Mouse (Mus musculus) adrenal gland, postnatal 14 days (tissue): ENCODE results near the gene Mrpl24. TPM values are rescaled to one million over a fixed set of nuclear protein-coding genes. Genes with fewer than 3 reads are reported as not detected.
"Not testable (repeated sequence)": the region's sequence is repeated elsewhere in the genome, so short reads cannot be mapped to it uniquely, and the experiment has no call there.

Source experiments
- DNase-seq: peaks from one replicate; pipeline ENCODE4 v3.0.0; 2021; ENCODE audit warnings: mixed read lengths
- long read RNA-seq, 2 experiments: library from polyadenylated mRNA; stranded (forward); transcript quantifications; one replicate each; pipeline ENCODE4 v2.0.0; 2021
- total RNA-seq: library from RNA; stranded (reverse); gene quantifications from 2 replicates; pipeline ENCODE4 v1.2.3, GENCODE M21; 2021

Mrpl24 gene
- total RNA-seq: 115 and 119 TPM in 2 replicates
- long read RNA-seq, experiment 1, transcript Mrpl24-201 (6 exons, 1,226 nt): minor isoform, 20 of 254 reads
- long read RNA-seq, experiment 1, transcript Mrpl24-203 (5 exons, 1,234 nt): minor isoform, 5 of 254 reads
- long read RNA-seq, experiment 1, transcript Mrpl24-204 (6 exons, 1,115 nt): minor isoform, 8 of 254 reads
- long read RNA-seq, experiment 1, transcript Mrpl24-202 (6 exons, 1,339 nt): major isoform, 63 of 254 reads
- long read RNA-seq, experiment 1, partial matches to known transcripts: 1 of 254 reads
- long read RNA-seq, experiment 1, other reads (novel, unspliced or antisense): 157 of 254 reads
- long read RNA-seq, experiment 2, transcript Mrpl24-202 (6 exons, 1,339 nt): major isoform, 48 of 282 reads
- long read RNA-seq, experiment 2, transcript Mrpl24-204 (6 exons, 1,115 nt): minor isoform, 9 of 282 reads
- long read RNA-seq, experiment 2, transcript Mrpl24-201 (6 exons, 1,226 nt): minor isoform, 29 of 282 reads
- long read RNA-seq, experiment 2, partial matches to known transcripts: 1 of 282 reads
- long read RNA-seq, experiment 2, other reads (novel, unspliced or antisense): 194 of 282 reads

GRCm38 (mm10) chr3:87919336-87920108 is at the start of gene Mrpl24:
Mrpl24 (plus strand) TSS chr3:87919506.
- DNase-seq: peak; percentile 86

- DNase-seq: peak; percentile 38
These were observed 41.6 kb upstream of the Mrpl24 start for GRCm38 (mm10) chr3:87877730-87878129.

DNA sequence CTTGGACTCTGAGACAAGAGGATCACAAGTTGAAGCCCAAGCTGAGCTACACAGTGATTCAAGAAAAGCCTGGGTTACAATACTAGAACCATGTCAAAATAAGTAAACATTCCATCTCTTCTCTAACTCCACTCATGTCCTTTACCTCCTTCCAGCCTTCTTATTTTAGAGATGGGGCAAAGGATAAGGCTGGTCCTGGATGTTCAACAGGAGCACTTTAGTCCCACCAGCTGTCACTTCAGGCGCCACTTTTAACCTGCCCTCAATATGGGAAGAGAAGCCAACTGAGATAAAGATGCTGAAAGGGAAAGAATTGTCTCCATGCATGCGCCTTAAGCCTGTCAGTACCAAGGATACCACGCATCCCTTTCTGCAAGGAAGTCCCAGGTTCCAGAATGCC is 35.0 kb upstream of the Mrpl24 start:
- DNase-seq: no peak

GRCm38 (mm10) chr3:87884708-87885251 is 34.5 kb upstream of the Mrpl24 start:
- peak; percentile 74 for DNase-seq

- DNase-seq: peak; percentile 93
These were observed 33.9 kb upstream of the Mrpl24 start, which contains the start of gene Prcc for GRCm38 (mm10) chr3:87885281-87886003. Prcc (minus strand) TSS chr3:87885608.

GRCm38 (mm10) chr3:87886004-87886365 is 33.3 kb upstream of the Mrpl24 start:
- DNase-seq: peak; percentile 45

DNA sequence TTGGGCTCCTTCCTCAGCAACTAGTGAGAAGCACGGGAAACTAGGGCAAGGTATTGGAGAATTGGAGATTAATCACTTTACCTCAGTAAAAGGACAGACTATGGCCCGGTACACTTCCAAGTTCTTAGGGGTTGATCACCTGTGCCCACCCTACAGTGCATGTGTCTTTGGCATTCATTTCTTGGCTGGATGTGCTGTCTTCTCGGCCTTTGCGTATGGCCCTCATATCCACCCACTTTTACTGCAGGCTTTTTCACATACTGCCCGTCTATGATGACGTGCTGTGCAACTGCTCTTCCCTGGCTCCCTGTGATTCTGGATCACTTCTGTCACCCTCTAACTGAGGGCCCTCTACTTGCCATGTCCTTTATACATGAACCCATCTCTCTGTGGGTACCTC is 32.9 kb upstream of the Mrpl24 start:
- no peak for DNase-seq

DNA sequence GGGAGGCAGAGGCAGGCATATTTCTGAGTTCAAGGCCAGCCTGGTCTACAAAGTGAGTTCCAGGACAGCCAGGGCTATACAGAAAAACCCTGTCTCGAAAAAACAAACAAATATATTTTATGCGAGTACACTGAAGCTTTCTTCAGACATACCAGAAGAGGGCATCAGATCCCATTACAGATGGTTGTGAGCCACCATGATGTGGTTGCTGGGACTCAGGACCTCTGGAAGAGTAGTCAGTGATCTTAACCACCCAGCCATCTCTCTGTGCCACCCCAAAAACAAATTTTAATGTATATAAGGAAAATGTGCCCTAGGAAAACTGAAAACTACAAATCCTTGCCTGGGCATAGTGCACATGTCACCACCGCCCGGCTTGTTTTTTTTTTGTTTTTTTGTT is 31.9 kb upstream of the Mrpl24 start:
- not testable (repeated sequence) for DNase-seq

GRCm38 (mm10) chr3:87891481-87891880 is 27.8 kb upstream of the Mrpl24 start:
- DNase-seq: no peak

- DNase-seq: no peak
These were observed 25.9 kb upstream of the Mrpl24 start for GRCm38 (mm10) chr3:87893367-87893905.

- no peak for DNase-seq
These were observed 20.0 kb upstream of the Mrpl24 start for GRCm38 (mm10) chr3:87899266-87899665.

GRCm38 (mm10) chr3:87899776-87900175 is 19.5 kb upstream of the Mrpl24 start:
- DNase-seq: no peak

DNA sequence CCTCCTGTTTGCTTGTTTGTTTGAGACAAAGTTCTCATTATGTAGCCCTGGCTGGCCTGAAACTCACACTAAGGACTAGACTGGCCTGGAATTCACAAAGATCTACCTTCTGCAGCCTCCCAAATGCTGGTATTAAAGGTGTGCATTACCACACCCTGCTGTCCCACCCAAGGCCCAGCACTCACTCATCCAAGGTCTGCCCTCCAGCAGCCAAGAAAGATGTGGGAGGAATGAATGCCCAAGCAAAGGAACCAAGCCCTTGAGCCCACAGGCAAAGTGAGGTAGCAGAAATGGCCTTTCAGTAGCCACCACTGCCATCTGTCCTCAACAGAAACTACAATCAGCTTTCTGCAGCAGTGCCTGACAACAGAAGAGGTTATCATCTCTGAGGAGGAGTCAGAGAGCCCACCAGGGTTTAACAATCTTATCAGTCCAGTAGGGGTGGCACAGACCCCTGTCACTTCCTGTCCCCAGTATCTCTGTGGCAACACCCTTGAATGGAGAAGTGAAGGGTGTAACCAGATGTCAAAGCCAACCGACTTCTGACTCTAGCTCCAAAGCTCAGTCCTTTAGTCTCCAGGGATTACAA is 18.2 kb upstream of the Mrpl24 start:
- DNase-seq: no peak

GRCm38 (mm10) chr3:87901959-87902358 is 17.3 kb upstream of the Mrpl24 start:
- not testable (repeated sequence) for DNase-seq

DNA sequence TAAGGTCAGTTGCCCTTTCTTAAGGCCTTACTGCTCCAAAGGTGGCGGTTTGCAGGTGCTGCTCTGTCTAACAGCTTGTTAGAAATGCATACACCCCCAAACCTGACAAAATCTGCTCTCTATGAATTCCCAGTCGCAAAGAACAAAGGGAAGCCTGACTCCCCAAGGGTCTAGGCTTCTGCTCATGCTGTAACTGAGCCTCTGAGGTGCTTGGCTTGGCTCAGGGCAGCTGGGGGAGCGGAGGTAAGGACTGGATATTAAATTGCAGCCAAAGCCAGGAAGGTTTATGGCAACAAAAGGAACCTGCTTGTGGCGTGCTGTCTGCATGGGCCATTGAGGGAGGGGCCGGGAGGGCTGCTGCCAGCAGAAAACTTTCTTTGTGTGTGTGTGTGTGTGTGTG is 15.5 kb upstream of the Mrpl24 start:
- DNase-seq: no peak

DNA sequence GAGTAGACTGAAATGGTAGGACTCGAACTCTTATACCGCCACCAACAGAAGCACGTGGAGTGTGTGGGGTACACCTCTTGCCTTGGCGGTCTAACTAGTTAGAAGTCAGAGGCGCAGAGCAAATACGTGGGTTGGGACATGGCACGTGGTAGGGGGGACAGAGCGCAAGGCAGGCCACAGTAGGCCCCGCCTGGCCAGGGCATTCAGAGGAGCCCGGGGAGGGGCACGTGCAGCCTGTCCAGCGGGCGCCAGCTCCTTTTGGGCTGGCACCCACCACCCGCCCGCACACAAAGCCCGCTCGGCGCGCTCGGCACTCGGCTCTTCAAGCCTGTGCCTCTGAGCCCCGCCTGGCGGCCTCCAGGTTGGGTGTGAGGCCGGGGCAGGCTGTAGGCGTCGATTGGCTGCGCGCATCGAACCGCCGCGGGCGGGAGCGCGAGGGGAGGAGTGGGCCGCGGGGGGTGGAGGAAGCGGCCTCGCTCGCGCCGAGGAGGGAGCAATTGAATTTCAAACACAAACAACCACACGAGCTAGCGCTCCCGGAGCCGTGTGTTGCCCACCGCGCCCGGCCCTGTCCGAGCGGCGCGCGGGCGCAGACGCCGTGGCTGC is 13.3 kb upstream of the Mrpl24 start, which contains the start of gene Hdgf:
TSS of gene Hdgf (plus strand) at position 442 of the 606 bp plus-strand sequence.
- DNase-seq: peak; percentile 98

DNA sequence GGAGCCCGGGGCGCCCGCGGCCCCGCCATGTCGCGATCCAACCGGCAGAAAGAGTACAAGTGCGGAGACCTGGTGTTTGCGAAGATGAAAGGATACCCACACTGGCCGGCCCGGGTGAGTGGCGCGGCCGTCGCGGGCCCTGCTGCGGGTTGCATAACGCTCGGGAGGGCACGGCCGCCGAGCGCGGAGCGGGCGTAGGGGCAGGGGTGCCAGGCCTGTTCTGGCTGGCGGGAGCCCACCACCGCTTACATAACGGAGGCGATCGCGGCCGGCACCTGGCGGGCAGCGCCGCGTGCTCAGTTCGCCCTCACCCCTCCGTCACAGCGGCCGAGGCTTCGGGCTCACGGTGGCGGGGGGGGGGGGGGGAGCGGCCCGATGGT is 12.7 kb upstream of the Mrpl24 start:
- peak; percentile 75 for DNase-seq

DNA sequence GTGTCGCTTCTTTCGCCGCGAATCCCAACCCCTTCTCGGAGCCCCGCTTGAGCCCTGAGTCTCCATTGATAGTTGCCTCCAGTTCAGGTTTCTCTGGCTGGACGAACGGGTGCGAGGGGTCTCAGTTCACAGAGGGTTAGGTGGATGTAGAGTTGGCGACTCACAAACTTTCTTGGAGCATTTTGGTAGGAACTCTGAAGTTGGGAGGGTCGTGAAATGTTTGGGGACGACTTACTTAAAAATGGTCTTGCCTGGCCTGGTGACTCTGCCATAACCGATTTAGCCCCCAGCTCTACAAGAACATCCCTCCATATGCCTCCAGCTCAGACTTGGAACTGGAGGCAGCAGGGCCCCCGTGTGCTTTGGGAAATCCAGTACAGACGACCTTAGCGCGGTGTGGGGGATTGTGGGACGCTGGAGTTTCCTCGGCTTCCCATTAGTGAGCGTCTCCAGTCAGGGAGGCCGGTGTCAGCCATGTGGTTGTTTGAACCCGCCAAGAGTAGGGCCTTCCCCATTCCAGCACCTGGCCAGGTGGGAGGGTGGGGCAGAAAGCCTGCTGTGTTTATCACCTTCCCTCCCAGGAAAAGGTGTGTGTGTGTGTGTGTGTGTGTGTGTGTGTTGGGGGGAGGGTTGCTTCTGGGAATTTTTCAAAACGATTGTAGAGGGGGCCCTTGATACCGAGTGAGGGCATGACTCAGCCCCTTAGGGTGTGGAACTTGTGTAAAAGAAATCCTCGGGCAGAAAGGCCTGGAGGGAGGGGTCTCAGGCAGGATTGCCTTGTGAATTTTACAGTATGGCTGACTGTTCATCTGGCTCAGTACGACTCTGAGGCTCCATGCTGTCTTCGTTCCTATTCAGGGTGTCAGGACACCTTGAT is 12.1 kb upstream of the Mrpl24 start:
- DNase-seq: peak; percentile 57

GRCm38 (mm10) chr3:87907906-87908305 is 11.4 kb upstream of the Mrpl24 start:
- peak; percentile 14 for DNase-seq

DNA sequence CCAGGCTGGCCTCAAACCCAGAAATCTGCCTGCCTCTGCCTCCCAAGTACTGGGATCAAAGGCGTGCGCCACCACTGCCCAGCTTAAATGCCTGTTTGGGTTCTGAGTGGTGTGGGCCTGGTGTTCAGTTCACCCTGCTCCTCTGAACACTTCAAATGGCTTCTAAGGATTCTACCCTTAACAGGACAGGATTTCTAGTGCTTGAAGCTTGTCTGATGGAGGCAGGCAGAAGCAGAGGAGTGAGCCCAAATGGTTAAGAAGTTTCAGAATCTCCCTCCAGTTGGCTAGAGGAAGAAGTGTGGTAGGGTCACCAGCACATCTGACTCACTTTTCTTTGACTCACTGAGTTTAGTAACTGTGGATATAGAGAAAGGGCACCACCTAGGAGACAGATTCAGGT is 9.9 kb upstream of the Mrpl24 start:
- peak; percentile 11 for DNase-seq
